Mouse (Mus musculus) MEL (cell line): ENCODE measurements around the gene Rnf181. TPM values are rescaled to one million over a fixed set of nuclear protein-coding genes. Genes with fewer than 3 reads are reported as not detected.

Experiments used
- DNase-seq: peaks from one replicate; pipeline ENCODE4 v3.0.0; 2011; ENCODE audit warnings: low read depth, low spot score
- H3K27ac ChIP-seq: 2 replicates; pipeline ENCODE4 v1.5.1; 2012; ENCODE audit warnings: low read depth, mild to moderate bottlenecking, control low read depth, low read length, moderate library complexity; ENCODE audit not compliant: control insufficient read depth
- H3K27me3 ChIP-seq, 2 experiments: fragments of 150-350 bp in 1 of 2; sonication (generic) in 1 of 2; 2 replicates each; pipeline ENCODE4 v1.6.1; 2012; ENCODE audit warnings: low read length in 2 of 2, mild to moderate bottlenecking in 2 of 2, improper control_type of control experiment in 1 of 2, moderate library complexity in 1 of 2; ENCODE audit not compliant: insufficient read depth in 2 of 2, control insufficient read depth in 1 of 2
- H3K36me3 ChIP-seq, 2 experiments: 2 replicates each; pipeline ENCODE4 v1.6.1; 2012 to 2014; ENCODE audit warnings: low read length in 2 of 2, improper control_type of control experiment in 1 of 2, inconsistent platforms in 1 of 2, mild to moderate bottlenecking in 1 of 2; ENCODE audit not compliant: insufficient read depth in 2 of 2, control insufficient read depth in 1 of 2
- H3K4me1 ChIP-seq, 2 experiments: fragments of 150-350 bp in 1 of 2; sonication (generic) in 1 of 2; 2 replicates each; pipeline ENCODE4 v1.6.1; 2012; ENCODE audit warnings: low read length in 2 of 2, improper control_type of control experiment in 1 of 2, mild to moderate bottlenecking in 1 of 2; ENCODE audit not compliant: insufficient read depth in 2 of 2, control insufficient read depth in 1 of 2
- H3K4me3 ChIP-seq, 2 experiments: fragments of 150-350 bp in 1 of 2; sonication (generic) in 1 of 2; 2 replicates each; pipeline ENCODE4 v1.5.1; 2012; ENCODE audit warnings: low read depth in 2 of 2, low read length in 2 of 2, mild to moderate bottlenecking in 2 of 2, moderate library complexity in 2 of 2, control low read depth in 1 of 2, improper control_type of control experiment in 1 of 2; ENCODE audit not compliant: control insufficient read depth in 1 of 2, insufficient read depth in 1 of 2
- H3K79me2 ChIP-seq: 2 replicates; pipeline ENCODE4 v1.6.1; 2012; ENCODE audit warnings: mild to moderate bottlenecking, low read length, moderate library complexity; ENCODE audit not compliant: control insufficient read depth, poor library complexity, insufficient read depth
- H3K9ac ChIP-seq: 2 replicates; pipeline ENCODE4 v1.6.1; 2012; ENCODE audit warnings: low read depth, mild to moderate bottlenecking, control low read depth, low read length, moderate library complexity; ENCODE audit not compliant: control insufficient read depth, poor library complexity, severe bottlenecking
- H3K9me3 ChIP-seq: fragments of 150-350 bp; sonication (generic); replicated peaks from 2 replicates; pipeline ENCODE4 v1.6.1; 2012; ENCODE audit warnings: mild to moderate bottlenecking, low read length, improper control_type of control experiment, moderate library complexity; ENCODE audit not compliant: insufficient read depth
- CHD1 ChIP-seq: IDR thresholded peaks from 2 replicates; pipeline ENCODE4 v1.6.1; 2012; ENCODE audit warnings: low read depth, mild to moderate bottlenecking, inconsistent platforms, low read length, improper control_type of control experiment
- CTCF ChIP-seq, 3 experiments: IDR thresholded peaks in 2 of 3; conservative IDR thresholded peaks in 1 of 3; 2 replicates each; pipeline ENCODE4 v1.5.1; 2011 to 2012; ENCODE audit warnings: low read length in 3 of 3, low read depth in 2 of 3, mild to moderate bottlenecking in 2 of 3, improper control_type of control experiment in 1 of 3, inconsistent platforms in 1 of 3, mixed read lengths in 1 of 3, moderate library complexity in 1 of 3; ENCODE audit not compliant: control insufficient read depth in 1 of 3, insufficient read depth in 1 of 3, poor library complexity in 1 of 3, severe bottlenecking in 1 of 3
- ELF1 ChIP-seq: IDR thresholded peaks from 2 replicates; pipeline ENCODE4 v1.6.1; 2014; ENCODE audit warnings: low read depth, mild to moderate bottlenecking, inconsistent platforms, low read length, improper control_type of control experiment, moderate library complexity
- EP300 ChIP-seq, 2 experiments: IDR thresholded peaks; 2 replicates each; pipeline ENCODE4 v1.6.1; 2011; ENCODE audit warnings: improper control_type of control experiment in 2 of 2, low read length in 2 of 2, low read depth in 1 of 2, mild to moderate bottlenecking in 1 of 2
- ETS1 ChIP-seq: IDR thresholded peaks from 2 replicates; pipeline ENCODE4 v1.6.1; 2012; ENCODE audit warnings: low read depth, mild to moderate bottlenecking, inconsistent platforms, low read length, improper control_type of control experiment, moderate library complexity
- GABPA ChIP-seq: IDR thresholded peaks from 2 replicates; pipeline ENCODE4 v1.6.1; 2012; ENCODE audit warnings: low read depth, mild to moderate bottlenecking, inconsistent platforms, low read length, improper control_type of control experiment, moderate library complexity
- GATA1 ChIP-seq: IDR thresholded peaks from 2 replicates; pipeline ENCODE4 v1.6.1; 2011; ENCODE audit warnings: low read depth, low read length, improper control_type of control experiment
- HCFC1 ChIP-seq: IDR thresholded peaks from 2 replicates; pipeline ENCODE4 v1.6.1; 2012; ENCODE audit warnings: low read depth, mild to moderate bottlenecking, inconsistent platforms, low read length, improper control_type of control experiment, moderate library complexity
- JUND ChIP-seq: IDR thresholded peaks from 2 replicates; pipeline ENCODE4 v1.6.1; 2011; ENCODE audit warnings: low read depth, mild to moderate bottlenecking, improper control_type of control experiment, low read length
- KAT2A ChIP-seq: conservative IDR thresholded peaks from 2 replicates; pipeline ENCODE4 v1.6.1; 2012; ENCODE audit warnings: low read depth, low read length, improper control_type of control experiment, inconsistent platforms
- MAFK ChIP-seq: IDR thresholded peaks from 2 replicates; pipeline ENCODE4 v1.6.1; 2011; ENCODE audit warnings: low read depth, mild to moderate bottlenecking, low read length, improper control_type of control experiment, borderline replicate concordance
- MAX ChIP-seq: IDR thresholded peaks from 2 replicates; pipeline ENCODE4 v1.6.1; 2011; ENCODE audit warnings: low read length, improper control_type of control experiment
- MEF2A ChIP-seq: IDR thresholded peaks from 2 replicates; pipeline ENCODE4 v1.6.1; 2014; ENCODE audit warnings: low read depth, mild to moderate bottlenecking, inconsistent platforms, low read length, improper control_type of control experiment; ENCODE audit not compliant: poor library complexity, insufficient replicate concordance, severe bottlenecking; ENCODE audit errors: extremely low read depth
- MXI1 ChIP-seq: IDR thresholded peaks from 2 replicates; pipeline ENCODE4 v1.6.1; 2011; ENCODE audit warnings: mild to moderate bottlenecking, low read depth, low read length, improper control_type of control experiment
- MYC ChIP-seq: IDR thresholded peaks from 2 replicates; pipeline ENCODE4 v1.6.1; 2011; ENCODE audit warnings: low read depth, mild to moderate bottlenecking, low read length, improper control_type of control experiment, moderate library complexity
- NELFE ChIP-seq: IDR thresholded peaks from 2 replicates; pipeline ENCODE4 v1.6.1; 2011; ENCODE audit warnings: low read depth, low read length, improper control_type of control experiment
- POLR2AphosphoS2 ChIP-seq: IDR thresholded peaks from 2 replicates; pipeline ENCODE4 v1.6.1; 2011; ENCODE audit warnings: low read length, improper control_type of control experiment
- RAD21 ChIP-seq: IDR thresholded peaks from 2 replicates; pipeline ENCODE4 v1.6.1; 2011; ENCODE audit warnings: mild to moderate bottlenecking, low read depth, low read length, improper control_type of control experiment
- SIN3A ChIP-seq: IDR thresholded peaks from 2 replicates; pipeline ENCODE4 v1.6.1; 2012; ENCODE audit warnings: low read length, improper control_type of control experiment, inconsistent platforms
- SMC3 ChIP-seq: IDR thresholded peaks from 2 replicates; pipeline ENCODE4 v1.6.1; 2011; ENCODE audit warnings: low read depth, low read length, improper control_type of control experiment
- TAL1 ChIP-seq: IDR thresholded peaks from 2 replicates; pipeline ENCODE4 v1.6.1; 2012; ENCODE audit warnings: mild to moderate bottlenecking, inconsistent platforms, low read length, moderate library complexity, mixed read lengths
- TCF12 ChIP-seq: IDR thresholded peaks from 2 replicates; pipeline ENCODE4 v1.6.1; 2014; ENCODE audit warnings: low read depth, mild to moderate bottlenecking, inconsistent platforms, low read length, improper control_type of control experiment, moderate library complexity
- UBTF ChIP-seq: IDR thresholded peaks from 2 replicates; pipeline ENCODE4 v1.6.1; 2012; ENCODE audit warnings: low read depth, mild to moderate bottlenecking, inconsistent platforms, low read length, improper control_type of control experiment, moderate library complexity, borderline replicate concordance; ENCODE audit not compliant: insufficient read depth
- USF1 ChIP-seq: IDR thresholded peaks from 2 replicates; pipeline ENCODE4 v1.6.1; 2014; ENCODE audit warnings: low read depth, mild to moderate bottlenecking, inconsistent platforms, low read length, improper control_type of control experiment, moderate library complexity
- USF2 ChIP-seq, 2 experiments: IDR thresholded peaks; 2 replicates each; pipeline ENCODE4 v1.6.1; 2011 to 2012; ENCODE audit warnings: improper control_type of control experiment in 2 of 2, low read length in 2 of 2, borderline replicate concordance in 1 of 2, inconsistent platforms in 1 of 2, low read depth in 1 of 2, mild to moderate bottlenecking in 1 of 2; ENCODE audit not compliant: insufficient read depth in 1 of 2
- ZC3H11A ChIP-seq: IDR thresholded peaks from 2 replicates; pipeline ENCODE4 v1.6.1; 2012; ENCODE audit warnings: low read depth, mild to moderate bottlenecking, inconsistent platforms, low read length, improper control_type of control experiment
- ZMIZ1 ChIP-seq: IDR thresholded peaks from 2 replicates; pipeline ENCODE4 v1.6.1; 2012; ENCODE audit warnings: low read depth, mild to moderate bottlenecking, inconsistent platforms, low read length, improper control_type of control experiment, moderate library complexity
- ZNF384 ChIP-seq: IDR thresholded peaks from 2 replicates; pipeline ENCODE4 v1.6.1; 2012; ENCODE audit warnings: low read depth, mild to moderate bottlenecking, inconsistent platforms, low read length, improper control_type of control experiment
- polyA plus RNA-seq, 2 experiments: library from polyadenylated mRNA; stranded (reverse) in 1 of 2; unstranded in 1 of 2; fragments of >175 nt in 1 of 2; fragments of >200 nt in 1 of 2; gene quantifications; 2 replicates each; pipeline versions ENCODE4 v1.2.1 to v1.2.4; 2012; ENCODE audit warnings: low replicate concordance in 2 of 2, low read depth in 1 of 2; ENCODE audit not compliant: insufficient read length in 2 of 2, insufficient read depth in 1 of 2, missing spikeins in 1 of 2
- total RNA-seq: library from RNA; depleted of rRNA; stranded (reverse); fragments of 300-350 nt; gene quantifications from 2 replicates; pipeline ENCODE4 v1.2.3, GENCODE M21; 2012

Rnf181 gene
- total and polyA plus RNA-seq, 3 experiments, result 47.2 to 268 (median 107) TPM

GRCm38 (mm10) chr6:72409567-72409966 lies 42.8 kb upstream of the Rnf181 start:
- H3K9me3 ChIP-seq, result no peaks in the 10 kb centered on the region
- TF ChIP-seq CHD1, result no peak
- TF ChIP-seq ZNF384, result no peak
- TF ChIP-seq MAFK, result no peak
- TF ChIP-seq USF2 (IDR thresholded peaks at IDR 0.05; ENCODE audit: borderline replicate concordance in 1 of 2, insufficient read depth in 1 of 2, low read depth in 1 of 2, low read length in 2 of 2), result no peak
- no peak for TF ChIP-seq UBTF
- TF ChIP-seq CTCF (IDR thresholded peaks at IDR 0.05 in 2 of 3, conservative IDR thresholded peaks at IDR 0.05 in 1 of 3; ENCODE audit: control insufficient read depth in 1 of 3, insufficient read depth in 1 of 3, low read depth in 2 of 3, low read length in 3 of 3, poor library complexity in 1 of 3, severe bottlenecking in 1 of 3), result peak; percentile 48 to 76 (median 63)
- TF ChIP-seq RAD21, result peak; percentile 33
- no peak for TF ChIP-seq TAL1
- TF ChIP-seq SMC3, result peak; percentile 60
- no peak for TF ChIP-seq ZC3H11A
- no peaks in the 10 kb centered on the region; a peak in 1 of 4 replicates for H3K4me1 ChIP-seq
- no peak overlapping the region for H3K9ac ChIP-seq
- H3K36me3 ChIP-seq, result peaks cover 0 to 5% of the 10 kb centered on the region in 2 experiments; a peak in 1 of 4 replicates
- no peaks in the 10 kb centered on the region for H3K27me3 ChIP-seq
- H3K27ac ChIP-seq, result no peak overlapping the region
- H3K79me2 ChIP-seq, result peaks cover 4% of the 10 kb centered on the region
- no peak overlapping the region for H3K4me3 ChIP-seq
- DNase-seq, result peak; percentile 82

GRCm38 (mm10) chr6:72407119-72407518 lies 40.4 kb upstream of the Rnf181 start:
- Histone ChIP-seq H3K27me3 (no peaks in the 10 kb centered on the region), H3K9ac (no peak overlapping the region), H3K4me1 (peaks cover 2 to 15% of the 10 kb centered on the region in 2 experiments; a peak in 3 of 4 replicates), H3K36me3 (peaks cover 0 to 11% of the 10 kb centered on the region in 2 experiments; a peak in 2 of 4 replicates), H3K4me3 (no peak overlapping the region), H3K27ac (no peak overlapping the region), H3K9me3 (no peaks in the 10 kb centered on the region), H3K79me2 (no peaks in the 10 kb centered on the region; the same call in 1 of the 2 replicates)
- DNase-seq, result peak; percentile 96
- TF ChIP-seq NELFE (no peak), CTCF (IDR thresholded peaks at IDR 0.05 in 2 of 3, conservative IDR thresholded peaks at IDR 0.05 in 1 of 3; ENCODE audit: control insufficient read depth in 1 of 3, insufficient read depth in 1 of 3, low read depth in 2 of 3, low read length in 3 of 3, poor library complexity in 1 of 3, severe bottlenecking in 1 of 3) (peak in 2 of 3 experiments; percentile 84 to 99), GABPA (no peak), MXI1 (0 out of 2 replicates have a peak, but pooled peaks have one; percentile 43), MAX (peak; percentile 71), ZMIZ1 (no peak), RAD21 (peak; percentile 79), SMC3 (peak; percentile 99), MEF2A (no peak), TCF12 (no peak), POLR2AphosphoS2 (no peak), JUND (peak; percentile 79; the same call in 1 of the 2 replicates), SIN3A (peak; percentile 76), KAT2A (no peak), ELF1 (peak; percentile 36; the same call in 1 of the 2 replicates), HCFC1 (peak; percentile 52; the same call in 1 of the 2 replicates), ZC3H11A (peak; percentile 83), USF1 (peak; percentile 42), UBTF (no peak), GATA1 (no peak), EP300 (IDR thresholded peaks at IDR 0.05; ENCODE audit: low read depth in 1 of 2, low read length in 2 of 2) (peak in 1 of 2 experiments; percentile 39; a peak in 2 of 4 replicates), ZNF384 (peak; percentile 63; the same call in 1 of the 2 replicates), ETS1 (peak; percentile 58; the same call in 1 of the 2 replicates), MYC (peak; percentile 92)
